Mouse (Mus musculus) kidney, adult 18-20 months (tissue): ENCODE results near the gene Prrg1.
"Not testable (repeated sequence)": the region's sequence is repeated elsewhere in the genome, so short reads cannot be mapped to it uniquely, and the experiment has no call there.

Experiments used
- DNase-seq: peaks from one replicate; pipeline ENCODE4 v3.0.0; 2021

Gene Prrg1

GRCm38 (mm10) chrX:78583202-78584004 lies at the start of gene Prrg1:
Prrg1 (minus strand) TSS chrX:78583896.
- peak; percentile 66 for DNase-seq

GRCm38 (mm10) chrX:78605814-78606213 lies 22.1 kb upstream of the Prrg1 start:
- no peak for DNase-seq

DNA sequence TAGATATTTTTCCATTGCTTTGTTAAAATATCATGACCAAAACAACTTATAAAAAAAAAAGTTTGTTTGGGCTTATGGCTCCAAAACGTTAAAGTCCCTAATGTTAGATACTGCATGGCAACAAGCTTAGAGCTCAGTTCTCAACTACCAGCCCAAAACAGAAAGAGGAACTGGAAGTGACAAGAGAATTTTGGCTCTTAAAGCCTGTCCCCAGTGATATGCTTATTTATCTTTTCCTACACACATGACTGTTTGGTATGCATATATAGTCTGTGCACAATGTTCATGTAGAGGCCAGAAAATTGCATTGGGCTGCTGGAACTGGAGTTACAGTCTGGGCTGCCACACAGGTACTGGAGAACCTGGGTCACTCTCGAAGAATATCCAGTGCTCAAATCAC lies 9.4 kb upstream of the Prrg1 start:
- no peak for DNase-seq

DNA sequence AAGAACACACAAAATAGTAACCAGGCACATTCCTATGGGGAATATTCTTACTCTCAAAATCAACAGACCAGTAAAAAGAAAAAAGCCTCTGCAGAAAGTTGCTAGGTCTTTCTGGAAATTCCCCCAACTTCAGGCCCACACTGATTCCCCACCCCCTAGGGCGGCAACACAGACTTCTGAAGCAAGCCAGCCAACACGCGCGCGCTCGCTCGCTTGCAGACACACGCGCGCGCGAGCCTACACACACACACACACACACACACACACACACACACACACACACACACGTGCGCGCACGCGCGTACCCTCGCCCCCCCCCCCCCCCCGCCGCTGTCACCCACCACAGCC lies 868 bp downstream of the Prrg1 start:
- DNase-seq: peak; percentile 25

GRCm38 (mm10) chrX:78563451-78563850 lies 20.2 kb downstream of the Prrg1 start:
- DNase-seq: no peak

GRCm38 (mm10) chrX:78553399-78553798 lies 30.3 kb downstream of the Prrg1 start:
- no peak for DNase-seq

DNA sequence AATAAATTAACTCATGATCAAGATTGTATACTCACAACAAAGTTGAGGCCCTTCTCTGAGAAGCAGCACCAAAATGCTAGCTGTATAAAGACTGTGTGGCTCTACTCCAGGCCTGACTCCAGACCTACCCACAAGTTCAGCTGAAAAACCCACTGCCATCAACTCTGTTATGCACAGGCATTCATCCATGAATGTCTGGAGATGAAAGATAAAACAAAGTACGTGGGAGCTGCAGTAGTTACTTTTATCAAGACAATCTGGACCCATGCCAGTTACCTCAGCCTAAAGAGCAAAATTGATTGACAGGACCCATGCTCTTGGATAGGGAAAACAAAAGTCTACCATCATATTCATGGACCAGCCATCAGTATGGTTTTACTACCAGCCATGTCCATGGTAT lies 31.0 kb downstream of the Prrg1 start:
- no peak for DNase-seq

DNA sequence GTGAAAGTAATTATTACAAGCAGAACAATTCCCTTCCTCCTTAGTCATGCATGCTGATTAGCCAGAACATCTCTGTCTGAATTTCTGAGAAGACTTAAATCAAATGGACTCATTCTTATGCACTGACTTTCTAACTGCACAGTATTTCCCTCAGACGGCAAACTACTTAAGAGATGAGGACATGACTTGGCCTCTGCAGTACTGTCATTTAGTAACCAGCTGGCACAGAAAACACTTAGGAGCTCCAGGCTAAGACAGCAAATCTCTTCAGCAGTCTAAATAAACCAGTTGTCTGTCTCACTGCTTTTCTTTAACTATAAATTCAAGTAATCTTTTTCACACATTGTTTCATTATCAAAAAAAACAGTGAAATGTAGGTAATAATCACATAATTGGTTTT lies 36.0 kb downstream of the Prrg1 start:
- peak; percentile 18 for DNase-seq

GRCm38 (mm10) chrX:78539734-78540133 lies 44.0 kb downstream of the Prrg1 start:
- DNase-seq: no peak

GRCm38 (mm10) chrX:78538632-78539316 lies 44.9 kb downstream of the Prrg1 start:
- no peak for DNase-seq

- no peak for DNase-seq
These were observed 65.4 kb downstream of the Prrg1 start for GRCm38 (mm10) chrX:78518301-78518700.

- DNase-seq: no peak
These were observed 100.7 kb downstream of the Prrg1 start for GRCm38 (mm10) chrX:78482987-78483386.

- no peak for DNase-seq
These were observed 104.0 kb downstream of the Prrg1 start for GRCm38 (mm10) chrX:78479710-78480109.

DNA sequence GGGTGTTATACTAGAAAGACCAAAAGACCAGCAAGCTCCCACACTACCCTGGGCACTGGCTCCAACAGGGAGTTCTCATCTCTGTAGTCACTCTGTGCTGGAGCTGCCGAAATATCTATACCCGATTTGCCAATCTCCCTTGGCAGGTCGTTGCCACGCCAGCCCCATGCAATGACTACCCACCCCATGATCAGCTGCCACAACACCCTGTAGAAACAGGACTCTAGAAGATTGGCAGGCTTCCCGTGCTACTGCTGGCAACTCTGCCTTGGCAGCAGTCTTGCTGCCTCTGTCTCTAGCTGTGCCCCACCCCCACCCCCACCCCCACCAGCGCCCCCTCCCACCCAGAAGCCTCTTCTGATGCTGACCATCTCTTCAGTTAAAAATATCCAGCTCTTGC lies 149.3 kb downstream of the Prrg1 start:
- no peak for DNase-seq

DNA sequence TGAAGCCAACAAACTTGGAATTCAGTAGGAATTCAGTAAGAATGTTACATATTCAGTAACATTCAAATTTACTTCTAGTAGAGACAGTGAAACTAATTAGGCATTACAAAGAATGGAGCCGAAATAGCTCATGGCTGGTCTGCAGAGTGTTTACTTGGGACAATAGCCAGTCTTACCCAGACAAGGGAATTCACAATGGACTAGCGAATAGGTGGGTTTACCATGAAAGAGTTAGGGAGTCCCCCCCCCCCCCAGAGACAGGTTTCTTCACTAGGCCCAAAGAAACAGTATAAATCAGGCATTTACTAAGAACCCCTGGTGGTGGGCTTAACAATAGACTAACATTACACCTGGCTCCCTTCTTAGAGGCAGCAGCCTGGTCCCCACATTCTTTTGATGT lies 180.3 kb downstream of the Prrg1 start:
- DNase-seq: not testable (repeated sequence)
